Mouse (Mus musculus) adrenal gland, postnatal 14 days (tissue): Measurements from ENCODE around the gene Gm21775. TPM values are rescaled to one million over a fixed set of nuclear protein-coding genes. Genes with fewer than 3 reads are reported as not detected.
"Not testable (repeated sequence)": the region's sequence is repeated elsewhere in the genome, so short reads cannot be mapped to it uniquely, and the experiment has no call there.

Experiments
- DNase-seq: peaks from one replicate; pipeline ENCODE4 v3.0.0; 2021; ENCODE audit warnings: mixed read lengths
- long read RNA-seq, 2 experiments: library from polyadenylated mRNA; stranded (forward); transcript quantifications; one replicate each; pipeline ENCODE4 v2.0.0; 2021
- total RNA-seq: library from RNA; stranded (reverse); gene quantifications from 2 replicates; pipeline ENCODE4 v1.2.3, GENCODE M21; 2021

Gm21775 gene
- not detected in 2 replicates for total RNA-seq
- long read RNA-seq, experiment 1: 0 reads
- long read RNA-seq, experiment 2: 0 reads

DNA sequence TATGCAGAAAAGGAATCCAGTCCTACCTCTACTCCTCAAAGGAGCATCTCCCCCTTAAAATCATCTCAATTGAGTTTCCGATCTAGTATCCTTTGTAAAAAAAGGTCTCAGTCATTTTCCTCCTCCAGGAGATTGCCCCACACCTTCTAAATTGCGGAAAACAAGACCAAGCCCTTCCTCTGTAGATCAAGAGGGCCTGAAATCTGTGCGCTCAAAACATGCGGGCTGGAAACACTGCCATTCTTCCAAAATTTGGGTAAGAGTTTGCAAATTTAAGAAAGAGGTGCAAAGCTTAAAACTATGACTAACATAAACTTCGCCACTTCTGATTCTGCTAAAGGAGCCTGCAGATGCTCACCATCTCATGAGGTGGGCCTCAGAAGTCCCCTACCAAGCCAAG is at the start of gene Gm21775:
Gene Gm21775 (plus strand): TSS at position 301 of the 400 bp plus-strand sequence.
- not testable (repeated sequence) for DNase-seq

DNA sequence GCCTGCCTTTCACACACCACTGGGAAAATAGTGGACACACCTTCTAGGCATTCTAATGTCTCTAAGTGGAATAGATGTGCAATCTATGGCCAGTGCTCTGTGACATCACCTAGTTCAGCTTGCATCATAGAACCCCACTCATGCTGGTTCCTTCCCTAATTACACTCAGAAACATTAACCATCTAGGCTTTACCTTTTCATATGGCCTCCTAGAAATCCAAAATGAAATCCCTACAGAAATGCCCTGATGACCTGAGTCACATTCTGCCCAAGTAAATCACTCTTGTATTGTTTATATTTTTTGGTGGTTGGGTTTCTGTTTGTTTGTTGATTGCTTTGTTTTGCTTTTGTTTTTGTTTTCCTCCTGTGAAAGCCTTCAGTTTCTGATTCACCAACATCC is 17.3 kb upstream of the Gm21775 start, which contains the start of gene Gm20737:
Gene Gm20737 (minus strand): TSS at position 101 of the 400 bp plus-strand sequence.
- not testable (repeated sequence) for DNase-seq

Other genes with a start within 250 kb of the Gm21775 start
- gene Gm20834, start 228.9 kb upstream of the Gm21775 start, total RNA-seq: not detected in 2 replicates
- not detected in 2 replicates for gene Gm28510, start 140.7 kb upstream of the Gm21775 start, total RNA-seq
- gene Gm20737, start 17.4 kb upstream of the Gm21775 start, total RNA-seq: not detected in 2 replicates
- not detected in 2 replicates for gene Gm21900, start 62.9 kb downstream of the Gm21775 start, total RNA-seq
- not detected in 2 replicates for gene Gm20777, start 199.0 kb downstream of the Gm21775 start, total RNA-seq